Mouse (Mus musculus): Measurements from ENCODE around the gene Col10a1.
A peak's percentile ranks its signal among the peaks of the same experiment; 100 is the strongest.
"Not testable (repeated sequence)": the region's sequence is repeated elsewhere in the genome, so short reads cannot be mapped to it uniquely, and the experiment has no call there.

The Col10a1 gene

GRCm38 (mm10) chr10:34389681-34390080 is at the start of gene Col10a1:
TSS of gene Col10a1 (plus strand) at chr10:34389981.
- DNase-seq (ENCODE audit: low read depth, low spot score), result no peak

- no peak for DNase-seq (ENCODE audit: low read depth, low spot score)
These were observed 48.8 kb upstream of the Col10a1 start for GRCm38 (mm10) chr10:34341014-34341413.

GRCm38 (mm10) chr10:34341886-34342285 is 47.9 kb upstream of the Col10a1 start:
- no peak for DNase-seq (ENCODE audit: low read depth, low spot score)

GRCm38 (mm10) chr10:34352166-34352565 is 37.6 kb upstream of the Col10a1 start:
- DNase-seq (ENCODE audit: low read depth, low spot score), result no peak

- DNase-seq (ENCODE audit: low read depth, low spot score), result no peak
These were observed 31.5 kb upstream of the Col10a1 start for GRCm38 (mm10) chr10:34358263-34358662.

GRCm38 (mm10) chr10:34363756-34364155 is 26.0 kb upstream of the Col10a1 start:
- DNase-seq (ENCODE audit: low read depth, low spot score), result no peak

- DNase-seq (ENCODE audit: low read depth, low spot score), result peak; percentile 6
These were observed 21.6 kb upstream of the Col10a1 start for GRCm38 (mm10) chr10:34368138-34368537.

GRCm38 (mm10) chr10:34373332-34373731 is 16.4 kb upstream of the Col10a1 start:
- no peak for DNase-seq (ENCODE audit: low read depth, low spot score)

GRCm38 (mm10) chr10:34385636-34386035 is 4.1 kb upstream of the Col10a1 start:
- no peak for DNase-seq (ENCODE audit: low read depth, low spot score)

GRCm38 (mm10) chr10:34396959-34397358 is 7.2 kb downstream of the Col10a1 start:
- no peak for DNase-seq (ENCODE audit: low read depth, low spot score)

- no peak for DNase-seq (ENCODE audit: low read depth, low spot score)
These were observed 9.5 kb downstream of the Col10a1 start for GRCm38 (mm10) chr10:34399267-34399666.

GRCm38 (mm10) chr10:34418204-34418756 is 28.5 kb downstream of the Col10a1 start, which contains the start of gene Nt5dc1:
TSS of gene Nt5dc1 (minus strand) at chr10:34418552.
- peak; percentile 80 for DNase-seq (ENCODE audit: low read depth, low spot score)

- DNase-seq (ENCODE audit: low read depth, low spot score), result not testable (repeated sequence)
These were observed 29.0 kb downstream of the Col10a1 start for GRCm38 (mm10) chr10:34418794-34419193.

GRCm38 (mm10) chr10:34431783-34432182 is 42.0 kb downstream of the Col10a1 start:
- no peak for DNase-seq (ENCODE audit: low read depth, low spot score)

GRCm38 (mm10) chr10:34434191-34434590 is 44.4 kb downstream of the Col10a1 start:
- not testable (repeated sequence) for DNase-seq (ENCODE audit: low read depth, low spot score)
